Mouse (Mus musculus): ENCODE data around the gene Sars2.
"Not testable (repeated sequence)": the region's sequence is repeated elsewhere in the genome, so short reads cannot be mapped to it uniquely, and the experiment has no call there.

Gene Sars2

DNA sequence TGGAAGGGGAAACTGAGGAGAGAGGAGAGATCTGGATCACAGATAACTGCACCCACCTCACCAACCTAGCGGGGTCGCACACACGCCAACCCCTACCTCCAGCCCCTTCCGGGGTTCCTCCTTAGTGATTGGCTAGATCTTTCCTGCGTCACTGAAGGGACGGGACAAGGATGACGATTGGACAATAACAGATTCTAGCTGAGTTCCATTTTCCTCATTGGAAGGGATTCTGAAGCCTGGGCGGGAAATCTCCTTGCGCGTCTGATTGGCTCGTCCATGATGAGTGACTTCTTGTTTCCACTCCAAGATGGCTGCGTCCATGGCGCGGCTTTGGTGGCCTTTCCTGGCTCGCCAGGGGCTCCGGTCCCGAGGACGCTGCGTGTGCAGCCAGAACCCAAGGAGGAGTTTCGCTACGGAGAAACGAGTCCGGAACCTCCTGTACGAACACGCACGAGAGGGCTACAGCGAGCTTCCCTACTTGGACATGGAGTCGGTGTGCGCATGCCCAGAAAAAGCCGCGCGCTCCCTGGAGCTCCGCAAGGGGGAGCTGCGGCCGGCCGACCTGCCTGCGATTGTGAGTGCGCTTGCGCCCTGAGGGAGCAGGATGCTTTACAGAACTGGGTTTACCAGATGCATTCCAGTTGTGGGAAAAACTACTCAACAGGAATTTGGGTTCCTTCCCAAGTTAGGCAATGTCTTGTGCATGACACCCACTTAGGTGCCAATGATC, at the start of gene Sars2, which contains the start of gene Mrps12:
Gene Sars2 (plus strand): TSS at position 284 of the 730 bp plus-strand sequence.
Gene Mrps12 (minus strand): TSS at position 112 of the 730 bp plus-strand sequence.
- H3K27me3 ChIP-seq (ENCODE audit: control insufficient read depth, insufficient read depth, low read length, poor library complexity, severe bottlenecking), result no peaks in the 10 kb centered on the region
- DNase-seq (ENCODE audit: low read depth, low spot score), result peak; percentile 97
- peaks cover 1% of the 10 kb centered on the region for H3K36me3 ChIP-seq (ENCODE audit: control insufficient read depth, insufficient read depth, low read length, poor library complexity, severe bottlenecking)

- no peak for DNase-seq (ENCODE audit: low read depth, low spot score)
- Histone ChIP-seq H3K27me3 (ENCODE audit: control insufficient read depth, insufficient read depth, low read length, poor library complexity, severe bottlenecking) (no peaks in the 10 kb centered on the region), H3K36me3 (ENCODE audit: control insufficient read depth, insufficient read depth, low read length, poor library complexity, severe bottlenecking) (no peaks in the 10 kb centered on the region)
Measured at GRCm38 (mm10) chr7:28692545-28693320, 49.1 kb upstream of the Sars2 start, which contains the start of gene Fbxo27. Fbxo27 (plus strand) TSS chr7:28692849.

DNA sequence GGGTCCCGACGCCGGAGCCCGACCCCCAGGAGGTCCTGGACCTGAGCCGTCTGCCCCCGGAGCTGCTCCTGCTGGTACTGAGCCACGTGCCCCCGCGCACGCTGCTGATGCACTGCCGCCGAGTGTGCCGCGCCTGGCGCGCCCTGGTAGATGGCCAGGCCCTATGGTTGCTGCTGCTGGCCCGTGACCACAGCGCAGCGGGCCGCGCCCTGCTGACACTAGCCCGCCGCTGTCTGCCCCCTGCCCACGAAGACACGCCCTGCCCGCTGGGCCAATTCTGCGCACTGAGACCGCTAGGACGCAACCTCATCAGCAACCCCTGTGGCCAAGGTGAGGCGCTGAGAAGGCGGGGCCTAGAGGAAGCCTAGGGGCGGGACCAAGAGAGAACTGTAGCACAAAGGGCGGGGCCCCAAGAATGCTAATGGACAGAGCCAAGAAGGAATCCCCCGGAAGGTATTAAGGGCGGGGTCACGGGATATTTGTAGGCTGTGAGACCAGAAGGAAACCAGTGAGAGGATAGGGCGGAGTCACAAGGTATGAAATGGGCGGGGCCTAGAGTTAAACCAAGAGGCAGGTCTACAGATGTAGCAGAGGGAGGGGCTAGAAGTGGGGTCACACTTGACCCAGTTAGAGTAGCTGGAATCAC, 48.3 kb upstream of the Sars2 start:
- DNase-seq (ENCODE audit: low read depth, low spot score), result peak; percentile 81
- no peaks in the 10 kb centered on the region for H3K36me3 ChIP-seq (ENCODE audit: control insufficient read depth, insufficient read depth, low read length, poor library complexity, severe bottlenecking)
- no peaks in the 10 kb centered on the region for H3K27me3 ChIP-seq (ENCODE audit: control insufficient read depth, insufficient read depth, low read length, poor library complexity, severe bottlenecking)

GRCm38 (mm10) chr7:28694423-28694822, 47.4 kb upstream of the Sars2 start:
- no peaks in the 10 kb centered on the region for H3K27me3 ChIP-seq (ENCODE audit: control insufficient read depth, insufficient read depth, low read length, poor library complexity, severe bottlenecking)
- no peak for DNase-seq (ENCODE audit: low read depth, low spot score)
- H3K36me3 ChIP-seq (ENCODE audit: control insufficient read depth, insufficient read depth, low read length, poor library complexity, severe bottlenecking), result no peaks in the 10 kb centered on the region

DNA sequence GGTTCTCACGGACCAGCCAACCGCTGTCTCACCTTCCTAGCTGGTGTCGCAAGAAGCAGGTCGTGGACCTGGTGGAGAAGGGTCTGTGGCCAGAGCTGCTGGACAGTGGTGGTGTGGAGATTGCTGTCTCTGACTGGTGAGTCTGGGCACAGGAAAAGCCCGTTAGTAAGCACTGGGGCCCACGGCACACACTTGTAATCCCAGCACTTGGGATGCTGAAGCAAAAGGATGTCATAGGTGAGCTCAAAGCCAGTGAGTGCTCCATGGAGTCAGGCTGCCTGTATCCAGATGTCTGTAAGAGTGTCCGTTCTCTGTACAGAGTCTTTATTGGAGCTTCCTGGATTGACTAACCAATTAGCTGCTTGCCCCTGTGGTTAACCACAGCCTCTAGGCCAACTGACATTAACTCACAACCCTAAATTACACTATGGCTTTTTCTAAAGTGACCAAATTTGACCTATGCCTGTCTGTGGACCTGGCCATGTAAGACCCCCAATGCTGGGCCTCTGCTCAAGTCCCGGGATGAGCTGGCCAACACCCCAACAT, 46.8 kb upstream of the Sars2 start:
- H3K27me3 ChIP-seq (ENCODE audit: control insufficient read depth, insufficient read depth, low read length, poor library complexity, severe bottlenecking), result no peaks in the 10 kb centered on the region
- DNase-seq (ENCODE audit: low read depth, low spot score), result no peak
- no peaks in the 10 kb centered on the region for H3K36me3 ChIP-seq (ENCODE audit: control insufficient read depth, insufficient read depth, low read length, poor library complexity, severe bottlenecking)

DNA sequence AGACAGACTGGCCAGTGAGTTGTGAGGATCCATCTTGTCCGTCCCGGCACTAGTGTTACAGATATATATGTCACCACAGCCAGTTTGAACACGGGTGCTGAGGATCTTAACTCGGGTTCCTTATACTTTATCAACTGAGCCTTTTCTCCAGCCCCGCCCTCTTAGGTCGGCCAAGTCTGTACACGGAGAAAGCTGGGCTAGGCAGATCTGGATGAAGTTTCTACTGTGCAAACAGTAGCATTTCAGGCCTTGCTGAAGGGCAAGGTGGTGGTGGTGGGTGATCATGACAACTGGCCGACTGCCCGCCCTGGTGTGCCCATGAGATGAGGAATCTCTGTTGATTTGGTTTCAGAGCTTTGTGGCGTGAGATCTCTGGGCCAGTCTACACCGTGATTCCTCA, 44.5 kb upstream of the Sars2 start:
- Histone ChIP-seq H3K27me3 (ENCODE audit: control insufficient read depth, insufficient read depth, low read length, poor library complexity, severe bottlenecking) (no peaks in the 10 kb centered on the region), H3K36me3 (ENCODE audit: control insufficient read depth, insufficient read depth, low read length, poor library complexity, severe bottlenecking) (no peaks in the 10 kb centered on the region)
- DNase-seq (ENCODE audit: low read depth, low spot score), result no peak

- no peak for DNase-seq (ENCODE audit: low read depth, low spot score)
- no peaks in the 10 kb centered on the region for H3K27me3 ChIP-seq (ENCODE audit: control insufficient read depth, insufficient read depth, low read length, poor library complexity, severe bottlenecking)
- no peaks in the 10 kb centered on the region for H3K36me3 ChIP-seq (ENCODE audit: control insufficient read depth, insufficient read depth, low read length, poor library complexity, severe bottlenecking)
Measured at GRCm38 (mm10) chr7:28700269-28700668, 41.5 kb upstream of the Sars2 start.

DNA sequence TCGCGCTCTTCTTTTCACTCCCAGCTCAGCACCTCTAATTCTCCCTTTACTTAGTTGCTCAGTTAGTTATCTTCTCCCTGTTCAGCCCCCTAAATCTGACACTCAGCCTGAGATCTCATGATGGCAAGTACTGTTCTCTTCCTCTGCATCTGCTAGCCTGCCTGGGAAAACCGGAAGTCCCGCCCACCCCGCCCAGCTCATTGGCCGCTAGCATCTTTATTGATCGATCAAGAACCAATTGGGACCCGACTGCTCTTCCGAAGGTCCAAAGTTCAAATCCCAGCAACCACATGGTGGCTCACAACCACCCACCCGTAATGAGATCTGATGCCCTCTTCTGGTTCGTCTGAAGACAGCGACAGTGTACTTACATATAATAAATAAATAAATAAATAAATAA, 40.5 kb upstream of the Sars2 start:
- H3K27me3 ChIP-seq (ENCODE audit: control insufficient read depth, insufficient read depth, low read length, poor library complexity, severe bottlenecking); H3K36me3 ChIP-seq (ENCODE audit: control insufficient read depth, insufficient read depth, low read length, poor library complexity, severe bottlenecking): not testable (repeated sequence)

GRCm38 (mm10) chr7:28702601-28703143, 39.1 kb upstream of the Sars2 start:
- Histone ChIP-seq H3K36me3 (ENCODE audit: control insufficient read depth, insufficient read depth, low read length, poor library complexity, severe bottlenecking) (no peaks in the 10 kb centered on the region), H3K27me3 (ENCODE audit: control insufficient read depth, insufficient read depth, low read length, poor library complexity, severe bottlenecking) (no peaks in the 10 kb centered on the region)
- peak; percentile 25 for DNase-seq (ENCODE audit: low read depth, low spot score)

More for the DNA sequence above, 40.5 kb upstream of the Sars2 start:
- DNase-seq (ENCODE audit: low read depth, low spot score), result not testable (repeated sequence)

DNA sequence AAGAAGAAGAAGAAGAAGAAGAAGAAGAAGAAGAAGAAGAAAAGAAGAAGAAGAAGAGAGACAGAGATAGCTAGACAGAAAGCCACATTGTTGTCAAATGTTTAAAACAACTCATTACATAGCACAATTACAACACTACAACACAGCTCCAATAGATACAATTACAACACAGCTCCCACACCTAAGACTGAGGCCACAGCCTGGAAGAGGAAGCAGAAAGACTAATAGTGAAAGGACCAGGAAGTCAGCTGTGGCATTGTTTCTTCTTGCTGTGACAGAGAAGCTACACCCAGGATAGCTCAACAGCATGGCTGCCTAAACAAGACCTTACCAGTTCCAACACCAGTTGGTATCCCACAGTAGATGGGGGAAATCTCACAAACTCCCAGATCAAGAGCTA, 32.3 kb upstream of the Sars2 start:
- Histone ChIP-seq H3K27me3 (ENCODE audit: control insufficient read depth, insufficient read depth, low read length, poor library complexity, severe bottlenecking) (no peaks in the 10 kb centered on the region), H3K36me3 (ENCODE audit: control insufficient read depth, insufficient read depth, low read length, poor library complexity, severe bottlenecking) (no peaks in the 10 kb centered on the region)
- DNase-seq (ENCODE audit: low read depth, low spot score), result no peak

- no peaks in the 10 kb centered on the region for H3K36me3 ChIP-seq (ENCODE audit: control insufficient read depth, insufficient read depth, low read length, poor library complexity, severe bottlenecking)
- H3K27me3 ChIP-seq (ENCODE audit: control insufficient read depth, insufficient read depth, low read length, poor library complexity, severe bottlenecking), result no peaks in the 10 kb centered on the region
- DNase-seq (ENCODE audit: low read depth, low spot score), result no peak
Measured at GRCm38 (mm10) chr7:28710962-28711361, 30.8 kb upstream of the Sars2 start.

DNA sequence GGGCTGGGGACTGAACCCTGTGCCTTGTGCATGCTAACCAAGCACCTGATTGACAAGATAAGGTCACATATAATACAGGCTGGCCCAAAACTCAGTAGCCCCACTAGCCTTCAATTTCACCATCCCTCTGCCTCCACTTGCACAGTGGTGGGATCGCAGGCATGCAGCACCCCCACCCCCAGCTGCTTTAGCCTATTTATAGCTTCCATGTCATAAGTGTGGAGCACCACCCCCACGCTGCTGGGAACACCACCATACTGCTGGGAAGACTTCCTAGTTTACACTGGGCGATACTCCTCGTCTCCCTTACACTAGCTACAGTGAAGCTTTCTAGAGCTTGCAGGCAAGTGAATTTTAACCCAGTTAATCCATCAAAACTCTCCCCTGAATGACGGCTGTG, 27.1 kb upstream of the Sars2 start:
- no peak for DNase-seq (ENCODE audit: low read depth, low spot score)
- Histone ChIP-seq H3K36me3 (ENCODE audit: control insufficient read depth, insufficient read depth, low read length, poor library complexity, severe bottlenecking) (no peaks in the 10 kb centered on the region), H3K27me3 (ENCODE audit: control insufficient read depth, insufficient read depth, low read length, poor library complexity, severe bottlenecking) (no peaks in the 10 kb centered on the region)

DNA sequence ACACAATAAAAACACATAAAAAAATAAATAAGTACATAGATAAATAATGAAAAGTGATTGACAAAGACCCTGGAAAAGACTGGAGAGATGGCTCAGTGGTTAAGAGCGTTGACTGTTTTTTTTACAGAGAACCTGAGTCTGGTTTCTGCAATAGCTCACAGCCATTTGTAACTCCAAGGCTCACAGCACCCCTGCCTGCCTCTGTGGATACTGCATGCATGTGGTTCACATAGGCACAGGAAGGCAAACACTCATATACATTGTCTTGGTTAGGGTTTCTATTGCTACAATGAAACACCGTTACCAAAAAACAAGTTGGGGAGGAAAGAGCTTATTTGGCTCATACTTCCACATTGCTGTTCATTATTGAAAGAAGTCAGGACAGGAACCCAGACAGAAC, 26.2 kb upstream of the Sars2 start:
- Histone ChIP-seq H3K27me3 (ENCODE audit: control insufficient read depth, insufficient read depth, low read length, poor library complexity, severe bottlenecking) (no peaks in the 10 kb centered on the region), H3K36me3 (ENCODE audit: control insufficient read depth, insufficient read depth, low read length, poor library complexity, severe bottlenecking) (no peaks in the 10 kb centered on the region)
- DNase-seq (ENCODE audit: low read depth, low spot score), result no peak

- peak; percentile 35 for DNase-seq (ENCODE audit: low read depth, low spot score)
- H3K27me3 ChIP-seq (ENCODE audit: control insufficient read depth, insufficient read depth, low read length, poor library complexity, severe bottlenecking), result no peaks in the 10 kb centered on the region
- no peaks in the 10 kb centered on the region for H3K36me3 ChIP-seq (ENCODE audit: control insufficient read depth, insufficient read depth, low read length, poor library complexity, severe bottlenecking)
Measured at GRCm38 (mm10) chr7:28716590-28717281, 25.1 kb upstream of the Sars2 start, which contains the start of gene Fbxo17. Fbxo17 (plus strand) TSS chr7:28716804.
